Mouse (Mus musculus): ENCODE results near the gene Gcg.

The Gcg gene

GRCm38 (mm10) chr2:62460231-62460710, 23.2 kb downstream of the Gcg start:
- no peak for DNase-seq (ENCODE audit: extremely low spot score, low spot score)

GRCm38 (mm10) chr2:62459241-62460174, 23.9 kb downstream of the Gcg start:
- DNase-seq (ENCODE audit: extremely low spot score, low spot score) = no peak

GRCm38 (mm10) chr2:62458070-62458469, 25.4 kb downstream of the Gcg start:
- no peak for DNase-seq (ENCODE audit: extremely low spot score, low spot score)

DNA sequence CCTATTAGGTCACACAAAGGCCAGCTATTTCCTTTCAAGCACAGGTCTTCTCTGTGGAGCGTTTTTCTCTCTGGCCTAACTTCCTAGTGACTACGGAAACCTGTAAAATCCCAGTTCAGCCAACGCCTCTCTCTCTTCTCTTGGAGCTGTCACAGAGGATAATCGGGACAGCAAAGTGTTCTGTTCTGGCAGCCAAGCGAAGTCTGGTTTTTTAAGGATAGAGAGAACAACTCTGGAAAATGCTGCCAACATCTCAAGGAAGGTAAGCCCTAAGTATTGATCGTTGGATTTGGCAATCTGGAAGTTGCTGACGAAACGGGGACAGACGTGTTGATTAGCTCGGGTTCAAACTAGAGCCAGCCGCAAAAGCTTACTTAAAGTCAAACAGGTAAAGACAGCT, 28.5 kb downstream of the Gcg start:
- no peak for DNase-seq (ENCODE audit: extremely low spot score, low spot score)

DNA sequence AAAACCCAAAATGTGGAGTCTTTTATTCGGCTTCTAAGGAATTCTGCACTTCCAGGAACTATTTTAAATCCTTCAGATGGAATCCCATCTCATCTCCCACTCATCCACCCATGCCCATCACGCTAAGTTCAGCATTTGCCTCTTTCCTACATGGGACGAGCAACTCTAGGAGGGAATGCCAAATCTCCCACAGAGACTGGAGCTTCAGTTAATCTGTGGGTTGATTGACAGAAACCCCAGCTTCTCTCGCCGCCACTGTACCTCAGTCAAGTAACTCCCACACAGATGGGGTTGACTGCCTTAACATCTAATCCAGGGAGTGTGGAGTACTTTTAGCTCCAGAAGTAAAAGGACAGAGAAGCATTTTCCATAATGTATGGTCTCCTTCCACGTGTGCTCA, 29.4 kb downstream of the Gcg start:
- no peak for DNase-seq (ENCODE audit: extremely low spot score, low spot score)

- no peak for DNase-seq (ENCODE audit: extremely low spot score, low spot score)
These were observed 33.1 kb downstream of the Gcg start for GRCm38 (mm10) chr2:62450364-62450763.

DNA sequence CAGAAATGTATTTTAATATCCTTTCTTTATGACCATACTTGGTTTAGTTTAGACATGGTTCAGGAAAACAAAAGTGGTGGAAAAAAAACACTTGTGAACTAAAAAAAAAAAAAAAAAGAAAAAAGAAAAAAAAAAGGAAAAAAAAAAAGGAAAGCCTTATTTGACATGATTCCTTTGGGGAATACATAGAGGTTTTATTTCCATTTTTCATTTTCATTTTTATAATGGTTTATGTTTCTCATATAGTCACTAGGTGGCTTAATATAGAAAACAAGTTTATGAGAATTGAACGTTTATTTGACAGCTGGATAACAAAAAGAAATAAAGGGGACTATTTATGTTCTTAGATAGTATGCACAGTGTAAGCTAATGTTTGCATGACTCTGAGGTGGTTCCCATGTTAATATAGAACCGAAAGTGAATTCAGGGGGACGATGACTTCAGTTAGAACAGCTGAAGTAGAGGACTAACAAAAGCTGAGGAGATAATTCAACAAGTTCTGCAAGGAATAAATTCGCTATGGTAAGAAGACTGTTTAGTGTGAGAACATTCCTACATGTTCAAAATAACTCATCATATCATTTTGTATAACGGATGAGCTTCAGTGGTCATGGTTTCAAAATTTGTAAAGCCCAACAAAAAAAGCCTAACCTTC, 33.6 kb downstream of the Gcg start:
- no peak for DNase-seq (ENCODE audit: extremely low spot score, low spot score)

DNA sequence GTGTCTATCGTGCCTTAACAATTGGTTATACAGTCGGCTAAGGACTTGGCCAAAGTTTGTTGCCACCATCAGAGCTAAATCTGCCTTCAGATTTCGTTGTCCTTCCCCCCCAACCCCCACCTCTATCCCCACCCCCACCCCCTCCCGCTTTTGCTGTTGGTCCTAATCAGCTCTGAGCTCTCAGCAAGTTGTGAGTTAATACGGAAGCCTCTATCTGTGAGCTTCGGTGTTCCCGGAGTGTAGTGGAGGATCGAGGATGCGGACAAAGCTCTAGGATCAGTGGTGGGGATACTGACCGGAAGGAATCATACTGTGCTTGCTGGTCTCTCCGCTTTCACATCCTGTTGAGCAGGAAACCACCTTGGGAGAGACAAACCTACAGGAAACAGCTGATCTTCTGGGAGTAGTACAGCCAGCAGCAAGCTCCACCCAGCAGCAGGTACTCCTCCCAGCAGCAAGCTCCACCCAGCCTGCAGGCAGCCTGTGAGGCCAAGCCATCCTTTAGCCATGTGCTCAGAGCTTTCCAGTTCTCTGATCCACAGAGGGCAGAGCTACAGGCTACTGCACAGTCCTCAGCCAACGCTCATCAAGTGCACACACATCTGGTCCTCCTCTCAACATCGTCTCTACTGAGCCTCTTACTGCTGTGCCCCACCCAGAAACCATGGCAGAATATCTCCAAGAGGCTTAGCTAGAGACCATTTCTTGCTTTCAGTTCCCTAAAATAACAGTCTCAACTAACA, 42.5 kb downstream of the Gcg start:
- DNase-seq (ENCODE audit: extremely low spot score, low spot score) = no peak

DNA sequence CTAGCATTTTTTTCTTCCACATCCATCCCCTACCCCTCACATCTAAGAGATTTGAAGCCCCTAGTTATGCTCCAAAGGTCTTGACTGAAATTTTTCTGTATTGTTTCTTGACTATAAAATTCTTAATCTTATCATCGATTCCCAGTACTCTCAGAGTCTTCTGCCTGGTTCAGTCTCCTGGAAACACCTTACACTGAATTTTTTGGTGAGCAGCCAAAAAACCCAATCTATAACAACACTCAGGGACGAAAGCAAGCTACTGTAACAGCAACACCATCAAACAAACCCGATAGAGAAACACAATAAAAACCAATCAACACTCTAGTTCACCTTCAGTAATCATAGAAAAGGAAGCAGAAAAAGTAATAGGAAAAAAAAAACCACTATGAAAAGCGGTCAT, 43.4 kb downstream of the Gcg start:
- DNase-seq (ENCODE audit: extremely low spot score, low spot score) = no peak

DNA sequence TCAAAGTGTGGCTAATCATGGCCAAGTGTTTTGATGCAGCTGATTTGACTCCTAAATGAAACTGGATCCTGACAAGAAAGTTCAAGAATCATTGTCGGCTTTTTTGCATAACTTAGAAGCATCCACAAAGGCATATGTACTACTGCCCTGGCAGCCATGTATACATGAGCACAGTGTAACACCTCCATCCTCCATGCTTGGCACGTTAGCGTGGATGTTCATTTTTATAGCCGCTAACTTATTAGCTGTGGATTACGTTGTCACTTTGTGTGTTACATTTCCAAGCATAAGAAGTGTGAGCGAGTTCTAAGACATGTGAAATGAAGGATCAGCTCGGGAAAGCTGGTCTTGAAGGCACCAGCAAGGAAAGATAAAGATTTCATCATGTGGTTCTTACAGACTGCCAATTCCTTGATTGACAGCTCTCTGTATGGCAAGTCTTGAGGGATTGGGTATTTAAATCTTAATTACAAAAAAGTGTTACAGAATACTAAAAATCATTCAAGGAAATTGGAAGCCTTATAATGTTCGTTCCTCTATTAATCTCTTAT, 52.1 kb downstream of the Gcg start:
- no peak for DNase-seq (ENCODE audit: extremely low spot score, low spot score)

DNA sequence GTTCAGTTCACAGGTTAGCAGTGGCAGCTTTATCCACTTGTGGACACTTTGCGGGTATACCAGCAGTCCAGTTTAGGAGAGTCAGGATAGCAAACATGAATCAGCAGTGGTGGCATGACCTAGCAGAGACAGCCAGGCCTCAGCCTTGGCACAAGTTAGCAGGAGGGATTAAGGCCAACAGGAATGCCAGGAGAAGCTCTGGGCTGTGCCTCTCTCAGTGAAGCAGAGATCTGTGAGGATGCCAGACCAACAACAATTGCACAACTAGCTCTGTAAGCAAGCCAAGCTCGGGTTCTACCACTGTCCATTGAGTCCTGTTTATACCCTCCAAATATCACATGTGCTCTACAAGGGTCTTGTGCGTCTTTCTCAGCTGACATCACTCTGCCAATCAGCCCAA, 57.5 kb downstream of the Gcg start:
- no peak for DNase-seq (ENCODE audit: extremely low spot score, low spot score)
